Mouse (Mus musculus) brain, embryonic 14.5 days (tissue): ENCODE measurements around the gene Ndufa13.

Experiments
- CTCF ChIP-seq: fragments of 200-500 bp; IDR thresholded peaks from 2 replicates; pipeline ENCODE4 v1.5.1; 2012; ENCODE audit warnings: inconsistent platforms, mild to moderate bottlenecking, moderate library complexity, borderline replicate concordance; ENCODE audit not compliant: insufficient read depth, insufficient read length; ENCODE audit errors: extremely low read depth
- POLR2A ChIP-seq: fragments of 200-500 bp; IDR thresholded peaks from 2 replicates; pipeline ENCODE4 v1.6.1; 2012; ENCODE audit warnings: mild to moderate bottlenecking, inconsistent platforms, borderline replicate concordance; ENCODE audit not compliant: poor library complexity, insufficient read depth, insufficient read length, severe bottlenecking; ENCODE audit errors: extremely low read depth

GRCm38 (mm10) chr8:69899876-69900275 lies 2.5 kb downstream of the Ndufa13 start:
- TF ChIP-seq CTCF (no peak), POLR2A (no peak)
